Mouse (Mus musculus): ENCODE measurements around the gene Lin37.

DNA sequence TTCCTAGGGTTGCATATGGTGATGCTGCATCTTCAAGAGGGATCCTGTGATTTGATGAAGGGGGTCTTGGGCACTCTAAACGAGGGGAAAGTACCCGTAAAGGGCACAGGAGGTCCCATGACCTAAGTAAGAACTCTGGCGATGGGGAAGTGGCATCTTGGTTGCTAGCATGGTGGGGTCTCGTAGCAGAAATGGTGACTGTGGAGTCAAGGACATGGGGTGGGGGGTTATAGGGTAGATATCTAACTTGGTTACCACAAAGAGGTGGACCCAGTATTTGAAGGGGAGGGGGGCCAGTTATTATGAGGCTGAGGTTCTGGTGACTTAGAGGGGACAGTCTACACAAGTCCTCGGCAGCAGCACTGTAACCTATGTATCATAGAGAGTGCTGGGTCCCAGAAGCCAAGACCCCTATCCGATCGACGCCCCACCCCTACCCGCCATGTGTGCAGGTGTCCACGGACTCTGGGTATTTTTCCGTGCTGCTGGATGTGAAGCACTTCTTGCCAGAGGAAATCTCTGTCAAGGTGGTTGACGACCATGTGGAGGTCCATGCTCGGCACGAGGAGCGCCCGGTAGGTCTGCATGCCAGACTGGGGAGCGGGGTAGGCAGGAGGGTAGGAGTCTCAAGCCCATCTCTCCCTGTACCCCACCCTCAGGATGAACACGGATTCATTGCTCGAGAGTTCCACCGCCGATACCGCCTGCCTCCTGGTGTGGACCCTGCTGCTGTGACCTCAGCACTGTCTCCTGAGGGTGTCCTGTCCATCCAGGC lies 5.6 kb downstream of the Lin37 start:
- TF ChIP-seq CTCF (IDR thresholded peaks at IDR 0.05; ENCODE audit: control insufficient read depth, insufficient read depth, low read length), result no peak
- TF ChIP-seq POLR2A (IDR thresholded peaks at IDR 0.05; ENCODE audit: borderline replicate concordance, control insufficient read depth, low read depth, low read length), result no peak
